Mouse (Mus musculus): ENCODE results near the gene Ntn5. TPM values are rescaled to one million over a fixed set of nuclear protein-coding genes. Genes with fewer than 3 reads are reported as not detected.
A peak's percentile ranks its signal among the peaks of the same experiment; 100 is the strongest.

The Ntn5 gene
- total and polyA plus RNA-seq, 2 experiments from 2014 or later = 0.73 to 1.3 TPM

- H3K36me3 ChIP-seq (ENCODE audit: insufficient read depth, low read length) = no peaks in the 10 kb centered on the region
- peak overlapping the region; percentile 38 for H3K27ac ChIP-seq (ENCODE audit: low read depth, low read length)
- no peaks in the 10 kb centered on the region for H3K9me3 ChIP-seq (ENCODE audit: low read length)
- H3K4me2 ChIP-seq (ENCODE audit: low read depth, low read length, poor library complexity, severe bottlenecking) = no peak overlapping the region
- H3K9ac ChIP-seq (replicated peaks; ENCODE audit: low read length, poor library complexity, severe bottlenecking) = no peak overlapping the region
- ATAC-seq (ENCODE audit: low FRiP score) = peak; percentile 67
- WGBS = 29% methylated on average over 14 of the region's 14 CpGs
- no peak overlapping the region for H3K4me3 ChIP-seq (ENCODE audit: low read depth, low read length)
- H3K27me3 ChIP-seq (ENCODE audit: insufficient read depth, low read length) = no peaks in the 10 kb centered on the region
- H3K4me1 ChIP-seq (ENCODE audit: insufficient read depth, low read length) = no peaks in the 10 kb centered on the region
- peak; percentile 94 for DNase-seq (ENCODE audit: low spot score)
- TF ChIP-seq CTCF (IDR thresholded peaks at IDR 0.05) = peak; percentile 98
Measured at GRCm38 (mm10) chr7:45682144-45683126, 1.4 kb upstream of the Ntn5 start.

GRCm38 (mm10) chr7:45685811-45686210, 2.0 kb downstream of the Ntn5 start:
- no peak overlapping the region for H3K4me2 ChIP-seq (ENCODE audit: low read depth, low read length, poor library complexity, severe bottlenecking)
- 65% methylated on average over 10 of the region's 10 CpGs for WGBS
- no peaks in the 10 kb centered on the region for H3K9me3 ChIP-seq (ENCODE audit: low read length)
- no peak for TF ChIP-seq CTCF (IDR thresholded peaks at IDR 0.05)
- no peaks in the 10 kb centered on the region for H3K36me3 ChIP-seq (ENCODE audit: insufficient read depth, low read length)
- no peaks in the 10 kb centered on the region for H3K4me1 ChIP-seq (ENCODE audit: insufficient read depth, low read length)
- no peak overlapping the region for H3K9ac ChIP-seq (replicated peaks; ENCODE audit: low read length, poor library complexity, severe bottlenecking)
- DNase-seq (ENCODE audit: low spot score) (no peak), ATAC-seq (ENCODE audit: low FRiP score) (no peak)
- no peak overlapping the region for H3K27ac ChIP-seq (ENCODE audit: low read depth, low read length)
- no peak overlapping the region for H3K4me3 ChIP-seq (ENCODE audit: low read depth, low read length)
- no peaks in the 10 kb centered on the region for H3K27me3 ChIP-seq (ENCODE audit: insufficient read depth, low read length)

GRCm38 (mm10) chr7:45686841-45687240, 3.0 kb downstream of the Ntn5 start:
- Histone ChIP-seq H3K9me3 (ENCODE audit: low read length) (no peaks in the 10 kb centered on the region), H3K9ac (replicated peaks; ENCODE audit: low read length, poor library complexity, severe bottlenecking) (no peak overlapping the region), H3K4me3 (ENCODE audit: low read depth, low read length) (no peak overlapping the region), H3K27ac (ENCODE audit: low read depth, low read length) (no peak overlapping the region), H3K27me3 (ENCODE audit: insufficient read depth, low read length) (no peaks in the 10 kb centered on the region), H3K4me2 (ENCODE audit: low read depth, low read length, poor library complexity, severe bottlenecking) (no peak overlapping the region), H3K36me3 (ENCODE audit: insufficient read depth, low read length) (no peaks in the 10 kb centered on the region), H3K4me1 (ENCODE audit: insufficient read depth, low read length) (no peaks in the 10 kb centered on the region)
- no peak for DNase-seq (ENCODE audit: low spot score)
- no peak for TF ChIP-seq CTCF (IDR thresholded peaks at IDR 0.05)
- WGBS = 71% methylated on average over 3 of the region's 3 CpGs
- ATAC-seq (ENCODE audit: low FRiP score) = no peak

DNA sequence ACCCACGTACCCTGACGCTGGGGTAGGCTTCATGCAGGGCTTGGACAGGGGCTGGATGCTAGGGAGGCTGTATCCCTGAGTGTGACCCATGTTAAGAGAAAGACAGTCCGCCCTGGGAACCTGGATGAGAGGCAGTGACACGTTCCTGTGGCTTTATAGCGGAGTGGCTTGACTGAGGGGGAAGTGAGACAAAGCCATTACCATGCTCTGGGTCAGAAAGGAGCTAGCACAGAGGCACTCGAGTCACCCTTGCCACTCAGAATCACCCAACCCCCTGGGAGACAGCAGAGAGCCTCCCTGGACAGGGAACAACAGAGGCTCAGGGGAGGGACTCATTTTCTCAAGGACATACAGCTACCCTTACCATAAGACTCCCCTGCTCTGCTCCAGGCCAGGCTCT, 5.3 kb downstream of the Ntn5 start:
- Histone ChIP-seq H3K9ac (replicated peaks; ENCODE audit: low read length, poor library complexity, severe bottlenecking) (no peak overlapping the region), H3K36me3 (ENCODE audit: insufficient read depth, low read length) (no peaks in the 10 kb centered on the region), H3K4me1 (ENCODE audit: insufficient read depth, low read length) (no peaks in the 10 kb centered on the region), H3K4me3 (ENCODE audit: low read depth, low read length) (no peak overlapping the region), H3K27ac (ENCODE audit: low read depth, low read length) (no peak overlapping the region), H3K9me3 (ENCODE audit: low read length) (no peaks in the 10 kb centered on the region), H3K27me3 (ENCODE audit: insufficient read depth, low read length) (no peaks in the 10 kb centered on the region), H3K4me2 (ENCODE audit: low read depth, low read length, poor library complexity, severe bottlenecking) (no peak overlapping the region)
- ATAC-seq (ENCODE audit: low FRiP score) = no peak
- WGBS = 68% methylated on average over 6 of the region's 6 CpGs
- TF ChIP-seq CTCF (IDR thresholded peaks at IDR 0.05) = no peak
- DNase-seq (ENCODE audit: low spot score) = no peak

DNA sequence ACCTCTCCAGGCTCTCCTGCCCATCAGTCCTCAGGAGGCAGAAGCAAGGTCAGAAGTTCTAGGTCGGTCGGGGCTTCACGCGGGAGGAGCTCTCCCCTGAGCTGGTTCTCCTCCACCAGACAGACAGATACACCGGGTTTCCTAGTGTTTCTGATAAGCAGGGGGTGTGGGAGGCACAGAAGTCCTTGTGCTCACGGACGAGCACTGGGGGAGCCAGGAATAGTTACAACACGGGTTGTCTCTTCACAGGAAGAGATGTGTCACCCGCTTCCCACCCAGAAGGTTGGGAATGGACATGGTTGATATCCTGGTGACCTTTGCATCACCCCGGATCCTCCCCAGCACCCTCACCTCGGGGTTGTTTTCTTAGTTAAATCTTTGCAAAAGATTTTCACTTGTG, 6.0 kb downstream of the Ntn5 start:
- no peak overlapping the region for H3K27ac ChIP-seq (ENCODE audit: low read depth, low read length)
- H3K4me2 ChIP-seq (ENCODE audit: low read depth, low read length, poor library complexity, severe bottlenecking) = no peak overlapping the region
- no peak for ATAC-seq (ENCODE audit: low FRiP score)
- no peaks in the 10 kb centered on the region for H3K4me1 ChIP-seq (ENCODE audit: insufficient read depth, low read length)
- no peak for TF ChIP-seq CTCF (IDR thresholded peaks at IDR 0.05)
- no peak for DNase-seq (ENCODE audit: low spot score)
- 75% methylated on average over 11 of the region's 11 CpGs for WGBS
- no peaks in the 10 kb centered on the region for H3K36me3 ChIP-seq (ENCODE audit: insufficient read depth, low read length)
- H3K4me3 ChIP-seq (ENCODE audit: low read depth, low read length) = no peak overlapping the region
- H3K27me3 ChIP-seq (ENCODE audit: insufficient read depth, low read length) = no peaks in the 10 kb centered on the region
- H3K9ac ChIP-seq (replicated peaks; ENCODE audit: low read length, poor library complexity, severe bottlenecking) = no peak overlapping the region
- no peaks in the 10 kb centered on the region for H3K9me3 ChIP-seq (ENCODE audit: low read length)

GRCm38 (mm10) chr7:45692364-45692763, 8.5 kb downstream of the Ntn5 start:
- Histone ChIP-seq H3K27me3 (ENCODE audit: insufficient read depth, low read length) (no peaks in the 10 kb centered on the region), H3K4me1 (ENCODE audit: insufficient read depth, low read length) (no peaks in the 10 kb centered on the region), H3K27ac (ENCODE audit: low read depth, low read length) (no peak overlapping the region), H3K4me3 (ENCODE audit: low read depth, low read length) (no peak overlapping the region), H3K4me2 (ENCODE audit: low read depth, low read length, poor library complexity, severe bottlenecking) (no peak overlapping the region), H3K9me3 (ENCODE audit: low read length) (no peaks in the 10 kb centered on the region), H3K9ac (replicated peaks; ENCODE audit: low read length, poor library complexity, severe bottlenecking) (no peak overlapping the region), H3K36me3 (ENCODE audit: insufficient read depth, low read length) (no peaks in the 10 kb centered on the region)
- 77% methylated on average over 2 of the region's 2 CpGs for WGBS
- DNase-seq (ENCODE audit: low spot score) = no peak
- no peak for ATAC-seq (ENCODE audit: low FRiP score)
- no peak for TF ChIP-seq CTCF (IDR thresholded peaks at IDR 0.05)
